Mouse (Mus musculus) lung, adult 2 months (tissue): Measurements from ENCODE around the gene Cdk2. TPM values are rescaled to one million over a fixed set of nuclear protein-coding genes. Genes with fewer than 3 reads are reported as not detected.

ENCODE experiments used
- DNase-seq: peaks from one replicate; pipeline ENCODE4 v3.0.0; 2022
- H3K4me1 ChIP-seq: fragments of 200-500 bp; 2 replicates; pipeline ENCODE4 v1.6.1; 2011; ENCODE audit warnings: low read length; ENCODE audit not compliant: control insufficient read depth, insufficient read depth
- H3K4me3 ChIP-seq: fragments of 200-500 bp; replicated peaks from 2 replicates; pipeline ENCODE3; 2011; ENCODE audit warnings: low read depth, mild to moderate bottlenecking, control low read depth, low read length; ENCODE audit errors: extremely low read depth
- CTCF ChIP-seq: fragments of 200-500 bp; IDR thresholded peaks from 2 replicates; pipeline ENCODE4 v1.5.1; 2011; ENCODE audit warnings: mild to moderate bottlenecking, low read length, control low read depth; ENCODE audit not compliant: insufficient read depth
- POLR2A ChIP-seq: fragments of 200-500 bp; IDR thresholded peaks from 2 replicates; pipeline ENCODE4 v1.6.1; 2011; ENCODE audit warnings: low read depth, mild to moderate bottlenecking, control low read depth, low read length, borderline replicate concordance; ENCODE audit errors: extremely low read depth
- WGBS: fragments of 180-500 bp; shearing (Covaris S2); methylation state at CpG from one replicate; pipeline ENCODE4 v1.1.7; 2018; 5-methylcytosine and 5-hydroxymethylcytosine counted together
- polyA plus RNA-seq: library from polyadenylated mRNA; depleted of rRNA; stranded (reverse); fragments of >200 nt; gene quantifications from 2 replicates; pipeline ENCODE4 v1.2.3, GENCODE M21; 2012; rRNA removed

The Cdk2 gene
- polyA plus RNA-seq, 1 experiment, result 17.3 TPM

- no peak for TF ChIP-seq CTCF
- TF ChIP-seq POLR2A, result no peak
- H3K4me3 ChIP-seq, result no peak overlapping the region
- WGBS, result 55% methylated on average over 9 of the region's 9 CpGs
- no peak for DNase-seq
- H3K4me1 ChIP-seq, result no peaks in the 10 kb centered on the region
Measured at GRCm38 (mm10) chr10:128659490-128659889, 45.3 kb downstream of the Cdk2 start.

GRCm38 (mm10) chr10:128657844-128658243 is 47.0 kb downstream of the Cdk2 start:
- no peaks in the 10 kb centered on the region for H3K4me1 ChIP-seq
- WGBS, result 53% methylated on average over 9 of the region's 9 CpGs
- no peak for DNase-seq
- no peak overlapping the region for H3K4me3 ChIP-seq
- no peak for TF ChIP-seq POLR2A
- TF ChIP-seq CTCF, result no peak

GRCm38 (mm10) chr10:128656731-128657130 is 48.1 kb downstream of the Cdk2 start:
- Histone ChIP-seq H3K4me3 (no peak overlapping the region), H3K4me1 (no peaks in the 10 kb centered on the region)
- WGBS, result 72% methylated on average over 1 of the region's 1 CpGs
- no peak for DNase-seq
- TF ChIP-seq POLR2A (no peak), CTCF (no peak)

GRCm38 (mm10) chr10:128655254-128655653 is 49.6 kb downstream of the Cdk2 start:
- WGBS, result 64% methylated on average over 3 of the region's 3 CpGs
- no peak for TF ChIP-seq POLR2A
- no peak for TF ChIP-seq CTCF
- no peak overlapping the region for H3K4me3 ChIP-seq
- no peaks in the 10 kb centered on the region for H3K4me1 ChIP-seq
- no peak for DNase-seq

GRCm38 (mm10) chr10:128653866-128654265 is 51.0 kb downstream of the Cdk2 start:
- 63% methylated on average over 4 of the region's 4 CpGs for WGBS

More at GRCm38 (mm10) chr10:128653866-128654265, 51.0 kb downstream of the Cdk2 start:
- no peak for DNase-seq
- no peaks in the 10 kb centered on the region for H3K4me1 ChIP-seq
- no peak for TF ChIP-seq CTCF
- TF ChIP-seq POLR2A, result no peak
- no peak overlapping the region for H3K4me3 ChIP-seq

Other genes starting within 250 kb of the Cdk2 start
- 99.8 TPM in 2 replicates for gene Smarcc2, start 245.8 kb downstream of the Cdk2 start, polyA plus RNA-seq
- 771 and 1,159 TPM in 2 replicates for gene Myl6, start 210.9 kb downstream of the Cdk2 start, polyA plus RNA-seq
- gene Myl6b, start 206.3 kb downstream of the Cdk2 start, polyA plus RNA-seq, result 1.9 and 2.0 TPM in 2 replicates
- gene Esyt1, start 179.2 kb downstream of the Cdk2 start, polyA plus RNA-seq, result 94.9 and 97.2 TPM in 2 replicates
- 13.2 and 15.1 TPM in 2 replicates for gene Zc3h10, start 157.3 kb downstream of the Cdk2 start, polyA plus RNA-seq
- 1,224 and 1,373 TPM in 2 replicates for gene Rpl41, start 155.7 kb downstream of the Cdk2 start, polyA plus RNA-seq
- gene Pa2g4, start 139.0 kb downstream of the Cdk2 start, polyA plus RNA-seq, result 13.7 and 23.9 TPM in 2 replicates
- gene Erbb3, start 115.4 kb downstream of the Cdk2 start, polyA plus RNA-seq, result 20.0 and 24.9 TPM in 2 replicates
- 421 and 530 TPM in 2 replicates for gene Rps26, start 78.3 kb downstream of the Cdk2 start, polyA plus RNA-seq
- gene Ikzf4, start 59.0 kb downstream of the Cdk2 start, polyA plus RNA-seq, result 2.7 and 4.4 TPM in 2 replicates
- gene Suox, start 31.0 kb downstream of the Cdk2 start, polyA plus RNA-seq, result 8.9 and 15.3 TPM in 2 replicates
- 80.0 and 109 TPM in 2 replicates for gene Rab5b, start 8.8 kb downstream of the Cdk2 start, polyA plus RNA-seq
- 0.36 and 0.51 TPM in 2 replicates for gene Pmel, start 836 bp downstream of the Cdk2 start, polyA plus RNA-seq
- gene Dgka, start 39.8 kb upstream of the Cdk2 start, polyA plus RNA-seq, result 38.4 and 53.7 TPM in 2 replicates
- gene Pym1, start 42.9 kb upstream of the Cdk2 start, polyA plus RNA-seq, result 15.9 and 22.4 TPM in 2 replicates
- 10.0 and 10.3 TPM in 2 replicates for gene Mmp19, start 85.9 kb upstream of the Cdk2 start, polyA plus RNA-seq
- 14.8 and 22.7 TPM in 2 replicates for gene Dnajc14, start 99.0 kb upstream of the Cdk2 start, polyA plus RNA-seq
- gene Tmem198b, start 99.3 kb upstream of the Cdk2 start, polyA plus RNA-seq, result 18.3 and 20.6 TPM in 2 replicates
- 3.4 and 9.9 TPM in 2 replicates for gene Sarnp, start 112.3 kb upstream of the Cdk2 start, polyA plus RNA-seq
- gene Ormdl2, start 116.6 kb upstream of the Cdk2 start, polyA plus RNA-seq, result 47.5 and 64.6 TPM in 2 replicates
- 0.45 and 0.99 TPM in 2 replicates for gene Gdf11, start 186.7 kb upstream of the Cdk2 start, polyA plus RNA-seq
- 110 and 132 TPM in 2 replicates for gene Cd63, start 196.0 kb upstream of the Cdk2 start, polyA plus RNA-seq
- 20.1 and 20.3 TPM in 2 replicates for gene Rdh5, start 217.9 kb upstream of the Cdk2 start, polyA plus RNA-seq
- 171 and 192 TPM in 2 replicates for gene Bloc1s1, start 219.0 kb upstream of the Cdk2 start, polyA plus RNA-seq
- gene Itga7, start 228.8 kb upstream of the Cdk2 start, polyA plus RNA-seq, result 31.5 and 37.6 TPM in 2 replicates